Mouse (Mus musculus) testis, adult 2 months (tissue): Measurements from ENCODE around the gene Prm1. TPM values are rescaled to one million over a fixed set of nuclear protein-coding genes. Genes with fewer than 3 reads are reported as not detected.
"Not testable (repeated sequence)": the region's sequence is repeated elsewhere in the genome, so short reads cannot be mapped to it uniquely, and the experiment has no call there.

Experiments used
- H3K27ac ChIP-seq: fragments of 200-500 bp; 2 replicates; pipeline ENCODE4 v1.5.1; 2012; ENCODE audit warnings: low read depth, low read length; ENCODE audit not compliant: control insufficient read depth, insufficient read depth
- H3K27me3 ChIP-seq: fragments of 200-500 bp; 2 replicates; pipeline ENCODE4 v1.6.1; 2012; ENCODE audit warnings: mild to moderate bottlenecking, low read length, moderate library complexity; ENCODE audit not compliant: control insufficient read depth, insufficient read depth
- H3K36me3 ChIP-seq: fragments of 200-500 bp; 2 replicates; pipeline ENCODE4 v1.6.1; 2012; ENCODE audit warnings: mild to moderate bottlenecking, low read length; ENCODE audit not compliant: control insufficient read depth, insufficient read depth
- H3K4me1 ChIP-seq: fragments of 200-500 bp; 2 replicates; pipeline ENCODE4 v1.6.1; 2012; ENCODE audit warnings: low read length; ENCODE audit not compliant: control insufficient read depth, insufficient read depth
- H3K4me3 ChIP-seq: fragments of 200-500 bp; 2 replicates; pipeline ENCODE4 v1.5.1; 2012; ENCODE audit warnings: low read depth, mild to moderate bottlenecking, low read length, moderate library complexity, mixed read lengths; ENCODE audit not compliant: control insufficient read depth
- CTCF ChIP-seq: fragments of 200-500 bp; IDR thresholded peaks from 2 replicates; pipeline ENCODE4 v1.5.1; 2012; ENCODE audit warnings: low read depth, mild to moderate bottlenecking, inconsistent platforms, low read length, moderate library complexity; ENCODE audit not compliant: control insufficient read depth, insufficient read depth, insufficient replicate concordance
- POLR2A ChIP-seq: fragments of 200-500 bp; IDR thresholded peaks from 2 replicates; pipeline ENCODE4 v1.6.1; 2012; ENCODE audit warnings: low read depth, mild to moderate bottlenecking, inconsistent platforms, low read length, moderate library complexity; ENCODE audit not compliant: control insufficient read depth
- polyA plus RNA-seq: library from polyadenylated mRNA; depleted of rRNA; stranded (reverse); fragments of >200 nt; gene quantifications from 2 replicates; pipeline ENCODE4 v1.2.3, GENCODE M21; 2012; rRNA removed

Prm1 gene
- polyA plus RNA-seq = 15,156 and 19,194 TPM in 2 replicates

DNA sequence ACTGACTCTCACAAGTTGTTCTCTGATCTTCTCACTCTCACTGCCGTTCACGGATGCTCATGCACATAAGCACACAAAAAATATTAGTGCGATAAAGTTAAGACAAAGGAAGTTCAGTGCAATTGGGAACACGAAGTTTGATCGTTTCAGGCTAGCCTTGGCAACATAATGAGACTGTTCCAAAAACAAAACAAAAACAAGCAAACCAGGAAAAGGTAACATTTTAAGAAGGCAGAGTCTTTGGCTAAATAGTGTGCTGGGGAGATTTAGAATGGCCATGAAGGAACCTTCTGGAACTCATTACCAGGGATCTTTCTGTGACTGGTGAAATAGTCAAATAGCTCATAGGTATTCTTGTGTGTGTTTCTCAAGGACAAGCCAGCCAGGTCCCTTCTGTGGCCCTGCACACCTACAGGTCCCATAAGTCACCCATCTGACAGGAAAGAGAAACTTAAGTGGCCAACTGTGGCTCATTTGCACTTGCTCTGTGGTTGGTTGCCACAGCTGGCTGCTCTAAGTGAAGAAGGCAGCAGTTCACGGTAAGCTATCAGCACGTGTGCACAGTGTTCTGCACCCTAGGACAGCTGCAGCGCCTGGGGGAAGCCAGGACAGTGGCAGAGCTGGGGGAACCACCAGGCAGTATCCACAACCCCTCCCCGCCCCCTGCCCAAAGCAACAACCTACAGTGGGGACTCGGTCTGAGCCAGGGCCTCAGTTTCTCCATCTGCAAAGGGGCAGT, at the start of gene Prm1:
Gene Prm1 (minus strand): TSS at position 51 of the 739 bp plus-strand sequence.
- Histone ChIP-seq H3K36me3 (no peaks in the 10 kb centered on the region), H3K4me3 (no peak within 1 kb of the TSS), H3K27me3 (no peaks in the 10 kb centered on the region), H3K27ac (no peak within 1 kb of the TSS), H3K4me1 (no peaks in the 10 kb centered on the region)
- no peak for TF ChIP-seq CTCF
- TF ChIP-seq POLR2A = no peak

- H3K4me3 ChIP-seq, H3K4me1 ChIP-seq, H3K36me3 ChIP-seq, H3K27ac ChIP-seq, H3K27me3 ChIP-seq: not testable (repeated sequence)
Observed at GRCm38 (mm10) chr16:10852216-10852615, 46.6 kb upstream of the Prm1 start.

DNA sequence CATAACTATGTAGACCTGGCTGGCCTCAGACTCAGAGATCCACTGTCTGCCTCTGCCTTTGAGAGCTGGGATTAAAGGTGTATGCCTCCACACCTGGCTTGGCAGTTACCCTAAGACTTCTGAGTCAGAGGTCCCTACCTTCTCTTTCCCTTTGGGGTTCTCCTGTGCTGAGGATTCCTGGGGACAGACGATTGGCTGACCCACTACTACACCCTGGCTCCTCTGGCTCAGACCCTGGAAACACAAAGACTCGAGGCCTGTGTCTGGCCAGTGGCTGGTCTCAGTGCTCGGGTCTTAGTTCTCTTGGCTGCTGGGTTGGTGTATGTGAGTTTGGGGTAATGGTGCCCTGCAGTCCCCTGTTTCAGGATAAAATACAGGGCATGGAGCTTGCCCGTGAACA, 45.3 kb upstream of the Prm1 start:
- H3K4me3 ChIP-seq = no peak overlapping the region
- no peaks in the 10 kb centered on the region for H3K36me3 ChIP-seq
- H3K4me1 ChIP-seq = peaks cover 4% of the 10 kb centered on the region
- no peaks in the 10 kb centered on the region for H3K27me3 ChIP-seq
- TF ChIP-seq POLR2A (no peak), CTCF (no peak)
- H3K27ac ChIP-seq = no peak overlapping the region

- Histone ChIP-seq H3K4me1 (peaks cover 4% of the 10 kb centered on the region), H3K4me3 (no peak overlapping the region), H3K27ac (no peak overlapping the region; the same call in 1 of the 2 replicates), H3K27me3 (no peaks in the 10 kb centered on the region), H3K36me3 (no peaks in the 10 kb centered on the region)
- TF ChIP-seq POLR2A = no peak
- no peak for TF ChIP-seq CTCF
Observed at GRCm38 (mm10) chr16:10849965-10850861, 44.6 kb upstream of the Prm1 start.

DNA sequence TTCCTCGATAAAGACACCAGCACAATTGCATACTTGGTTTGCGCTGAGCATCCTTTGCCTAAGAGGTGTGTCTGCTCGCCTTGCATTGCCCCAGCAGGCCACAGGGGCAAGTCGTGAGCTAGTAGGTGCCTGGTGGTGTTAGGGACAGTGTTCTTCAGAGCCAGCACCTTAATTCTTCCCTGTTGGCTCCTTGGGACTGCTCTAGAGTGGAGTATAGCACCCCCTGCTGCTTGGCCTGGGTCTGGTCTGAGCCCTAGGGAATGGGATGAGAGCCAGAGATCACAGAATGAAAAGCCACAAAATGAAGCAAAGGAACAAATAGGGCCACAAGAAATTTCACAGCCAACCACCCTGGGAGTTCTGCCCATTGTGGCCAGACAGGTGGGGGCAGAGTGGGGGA, 40.9 kb upstream of the Prm1 start:
- H3K27me3 ChIP-seq = no peaks in the 10 kb centered on the region
- H3K4me3 ChIP-seq = no peak overlapping the region
- no peaks in the 10 kb centered on the region for H3K36me3 ChIP-seq
- TF ChIP-seq POLR2A (no peak), CTCF (peak; percentile 54; the same call in 1 of the 2 replicates)
- peaks cover 11% of the 10 kb centered on the region for H3K4me1 ChIP-seq
- no peak overlapping the region for H3K27ac ChIP-seq

GRCm38 (mm10) chr16:10845952-10846351, 40.3 kb upstream of the Prm1 start:
- Histone ChIP-seq H3K4me1 (peaks cover 9% of the 10 kb centered on the region), H3K27ac (no peak overlapping the region), H3K4me3 (no peak overlapping the region), H3K27me3 (no peaks in the 10 kb centered on the region), H3K36me3 (no peaks in the 10 kb centered on the region)
- TF ChIP-seq CTCF (no peak), POLR2A (no peak)

DNA sequence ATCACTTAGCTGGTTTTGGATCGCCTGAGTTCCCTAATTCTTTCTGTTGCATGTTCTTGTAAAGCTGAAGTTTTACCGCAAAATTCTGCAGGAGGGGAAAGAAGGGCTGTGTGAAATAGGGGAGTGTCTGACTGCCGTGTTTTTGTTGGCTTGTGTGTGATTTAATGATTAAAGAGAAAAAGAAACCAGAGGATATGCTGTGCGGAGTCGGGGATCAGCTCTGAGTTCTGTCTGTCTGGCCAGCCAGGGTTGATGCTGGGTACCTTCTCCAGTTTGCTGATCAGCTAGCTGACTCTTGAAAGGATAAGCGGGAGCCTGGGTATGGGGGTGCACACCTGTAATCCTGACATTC, 38.7 kb upstream of the Prm1 start:
- Histone ChIP-seq H3K4me1 (peaks cover 7% of the 10 kb centered on the region), H3K4me3 (no peak overlapping the region)

More for the DNA sequence above, 38.7 kb upstream of the Prm1 start:
- Histone ChIP-seq H3K36me3 (no peaks in the 10 kb centered on the region), H3K27ac (no peak overlapping the region), H3K27me3 (no peaks in the 10 kb centered on the region)
- TF ChIP-seq CTCF = no peak
- no peak for TF ChIP-seq POLR2A
